Mouse (Mus musculus): ENCODE data around the gene Otud5. TPM values are rescaled to one million over a fixed set of nuclear protein-coding genes. Genes with fewer than 3 reads are reported as not detected.
"Not testable (repeated sequence)": the region's sequence is repeated elsewhere in the genome, so short reads cannot be mapped to it uniquely, and the experiment has no call there.

Gene Otud5
- polyA plus RNA-seq, 1 experiment from 2014 or later: 31.1 TPM

DNA sequence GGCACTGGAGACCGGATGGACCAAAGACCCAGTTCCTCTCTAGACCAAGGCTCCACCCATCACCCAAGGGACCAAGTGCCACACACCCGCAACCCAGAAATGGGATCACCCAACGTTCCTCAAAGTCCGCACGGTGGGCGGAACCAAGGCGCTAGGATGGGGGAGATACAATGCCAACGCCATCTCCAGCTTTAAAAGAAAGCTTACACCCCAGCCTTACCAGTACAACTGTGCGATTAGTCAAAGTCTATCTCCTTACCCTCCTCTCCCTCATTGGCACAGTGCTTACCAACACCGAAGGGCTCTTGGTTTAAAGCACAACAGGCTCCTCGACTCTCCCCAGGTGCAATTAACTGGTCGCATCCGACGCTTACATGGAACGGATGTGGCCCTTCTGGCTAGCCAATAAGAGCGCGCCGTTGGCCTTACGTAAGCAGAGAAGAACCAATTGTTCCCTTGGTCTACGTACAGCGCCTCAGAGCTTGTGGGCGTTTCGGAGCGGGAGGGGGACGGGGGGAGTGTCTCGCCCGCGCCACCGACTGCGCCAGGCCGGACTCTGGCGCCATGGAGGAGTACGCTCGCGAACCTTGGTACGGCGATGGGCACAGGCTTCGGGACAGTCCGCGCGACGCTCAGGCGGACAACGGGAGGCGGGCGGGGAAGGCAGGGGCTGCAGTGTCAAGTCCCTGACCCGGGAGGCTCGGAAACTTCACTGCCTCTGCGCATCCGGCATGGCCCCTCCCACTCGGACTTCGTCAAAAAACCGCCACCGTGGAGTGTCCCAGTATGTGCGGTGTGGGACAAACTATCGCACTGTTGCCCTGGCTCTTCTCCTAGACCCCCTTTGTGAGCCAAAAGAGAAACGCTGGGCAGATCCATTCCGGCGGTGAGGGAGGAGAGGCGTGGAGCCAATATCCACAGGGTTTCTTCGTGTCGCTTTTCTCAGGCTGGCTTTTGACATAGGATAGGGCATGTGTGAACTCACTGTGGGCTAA is 58.0 kb downstream of the Otud5 start, which contains the start of the genes Pqbp1 and Timm17b:
Gene Pqbp1 (minus strand): TSS at position 390 of the 995 bp plus-strand sequence.
Gene Timm17b (plus strand): TSS at position 478 of the 995 bp plus-strand sequence.
- Histone ChIP-seq H3K9me3 (ENCODE audit: control insufficient read depth, low read length) (no peaks in the 10 kb centered on the region), H3K4me3 (ENCODE audit: low read depth, low read length) (peak within 1 kb of the TSS; percentile 56)
- WGBS: 20% methylated on average over 53 of the region's 62 CpGs

DNA sequence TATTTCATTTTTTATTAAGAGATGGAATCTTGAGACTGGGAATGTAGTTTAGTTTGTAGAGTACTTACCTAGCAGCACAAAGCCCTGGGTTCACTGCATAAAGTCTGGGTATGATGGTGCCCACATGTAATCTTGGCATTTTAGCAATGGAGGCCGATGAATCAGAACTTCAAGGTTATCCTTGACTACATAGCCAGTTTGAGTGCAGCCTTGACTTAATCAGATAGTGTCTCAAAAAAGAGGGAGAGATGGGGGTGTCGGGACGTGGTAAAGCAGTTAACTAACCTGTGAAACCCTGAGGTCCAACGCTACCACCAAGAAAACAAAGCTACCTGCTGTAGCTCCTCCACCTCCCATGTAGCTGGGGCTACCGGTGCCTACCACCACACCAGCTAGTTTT is 63.3 kb downstream of the Otud5 start:
- DNase-seq (ENCODE audit: low spot score) (no peak), ATAC-seq (ENCODE audit: low read depth) (no peak)
- Histone ChIP-seq H3K4me2 (ENCODE audit: low read depth, low read length) (no peak overlapping the region), H3K4me1 (ENCODE audit: control insufficient read depth, insufficient read depth, low read length) (no peaks in the 10 kb centered on the region), H3K9me3 (ENCODE audit: control insufficient read depth, low read length) (no peaks in the 10 kb centered on the region), H3K27me3 (replicated peaks; ENCODE audit: control insufficient read depth, insufficient read depth, low read length) (no peaks in the 10 kb centered on the region), H3K9ac (ENCODE audit: low read depth, low read length) (no peak overlapping the region), H3K27ac (replicated peaks; ENCODE audit: low read depth, low read length) (no peak overlapping the region), H3K36me3 (ENCODE audit: control insufficient read depth, insufficient read depth, low read length) (peaks cover 5% of the 10 kb centered on the region; the same call in 1 of the 2 replicates), H3K4me3 (ENCODE audit: low read depth, low read length) (no peak overlapping the region)
- WGBS: 90% methylated on average over 5 of the region's 5 CpGs

More for the DNA sequence above, 58.0 kb downstream of the Otud5 start, which contains the start of the genes Pqbp1 and Timm17b:
- peak within 1 kb of the TSS; percentile 79 for H3K27ac ChIP-seq (replicated peaks; ENCODE audit: low read depth, low read length)
- peak within 1 kb of the TSS; percentile 72 for H3K9ac ChIP-seq (ENCODE audit: low read depth, low read length)
- H3K27me3 ChIP-seq (replicated peaks; ENCODE audit: control insufficient read depth, insufficient read depth, low read length): no peaks in the 10 kb centered on the region
- H3K36me3 ChIP-seq (ENCODE audit: control insufficient read depth, insufficient read depth, low read length): peaks cover 9% of the 10 kb centered on the region
- no peaks in the 10 kb centered on the region for H3K4me1 ChIP-seq (ENCODE audit: control insufficient read depth, insufficient read depth, low read length)
- DNase-seq (ENCODE audit: low spot score): peak; percentile 98
- peak; percentile 99 for ATAC-seq (ENCODE audit: low read depth)
- H3K4me2 ChIP-seq (ENCODE audit: low read depth, low read length): peak within 1 kb of the TSS; percentile 57

DNA sequence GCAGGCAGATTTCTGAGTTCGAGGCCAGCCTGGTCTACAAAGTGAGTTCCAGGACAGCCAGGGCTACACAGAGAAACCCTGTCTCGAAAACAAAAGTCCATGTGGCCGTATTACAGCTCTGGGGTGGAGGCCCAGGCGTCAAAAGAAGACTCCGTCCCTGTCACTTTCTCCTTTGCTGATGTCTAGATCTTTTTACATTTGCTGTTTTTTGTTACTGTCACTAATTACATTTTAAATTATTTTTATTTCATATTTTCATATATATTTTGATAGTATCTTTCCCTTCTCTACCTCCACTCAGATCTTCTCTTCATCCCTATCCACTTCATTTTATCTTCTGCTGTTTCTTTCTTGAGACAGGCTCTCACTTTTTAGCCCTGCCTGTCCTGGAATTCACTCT is 66.6 kb downstream of the Otud5 start, which contains the start of gene Gm10491:
Gene Gm10491 (minus strand): TSS at position 101 of the 400 bp plus-strand sequence.
- Histone ChIP-seq H3K27ac (replicated peaks; ENCODE audit: low read depth, low read length) (no peak within 1 kb of the TSS), H3K4me1 (ENCODE audit: control insufficient read depth, insufficient read depth, low read length) (no peaks in the 10 kb centered on the region), H3K4me3 (ENCODE audit: low read depth, low read length) (no peak within 1 kb of the TSS), H3K9me3 (ENCODE audit: control insufficient read depth, low read length) (no peaks in the 10 kb centered on the region), H3K9ac (ENCODE audit: low read depth, low read length) (no peak within 1 kb of the TSS), H3K36me3 (ENCODE audit: control insufficient read depth, insufficient read depth, low read length) (peaks cover 5% of the 10 kb centered on the region; the same call in 1 of the 2 replicates), H3K27me3 (replicated peaks; ENCODE audit: control insufficient read depth, insufficient read depth, low read length) (no peaks in the 10 kb centered on the region), H3K4me2 (ENCODE audit: low read depth, low read length) (no peak within 1 kb of the TSS)
- WGBS: 89% methylated on average over 5 of the region's 5 CpGs
- ATAC-seq (ENCODE audit: low read depth) (no peak), DNase-seq (ENCODE audit: low spot score) (no peak)

DNA sequence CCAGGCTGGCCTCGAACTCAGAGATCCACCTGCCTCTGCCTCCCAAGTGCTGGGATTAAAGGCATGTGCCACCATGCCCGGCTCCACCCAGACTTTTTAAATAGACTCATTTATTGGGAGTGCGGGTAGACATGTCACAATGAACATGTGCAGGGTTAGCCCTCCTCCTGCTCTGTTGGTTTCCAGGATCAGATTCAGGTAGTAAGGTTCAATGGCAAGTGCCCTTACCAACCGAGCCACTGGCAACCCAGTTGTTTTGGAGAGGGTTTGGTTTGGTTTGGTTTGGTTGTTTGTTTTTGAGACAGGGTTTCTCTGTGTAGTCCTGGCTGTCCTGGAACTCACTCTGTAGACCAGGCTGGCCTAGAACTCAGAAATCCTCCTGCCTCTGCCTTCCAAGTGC is 68.1 kb downstream of the Otud5 start, which contains the start of gene Gm10490:
Gene Gm10490 (plus strand): TSS at position 301 of the 400 bp plus-strand sequence.
- H3K4me2 ChIP-seq (ENCODE audit: low read depth, low read length); ATAC-seq (ENCODE audit: low read depth); DNase-seq (ENCODE audit: low spot score); H3K27ac ChIP-seq (replicated peaks; ENCODE audit: low read depth, low read length); H3K27me3 ChIP-seq (replicated peaks; ENCODE audit: control insufficient read depth, insufficient read depth, low read length); H3K4me3 ChIP-seq (ENCODE audit: low read depth, low read length); H3K9ac ChIP-seq (ENCODE audit: low read depth, low read length); H3K9me3 ChIP-seq (ENCODE audit: control insufficient read depth, low read length); H3K4me1 ChIP-seq (ENCODE audit: control insufficient read depth, insufficient read depth, low read length); H3K36me3 ChIP-seq (ENCODE audit: control insufficient read depth, insufficient read depth, low read length): not testable (repeated sequence)
- 88% methylated on average over 4 of the region's 4 CpGs for WGBS

GRCm38 (mm10) chrX:7910473-7910872 is 69.3 kb downstream of the Otud5 start:
- WGBS: 55% methylated on average over 6 of the region's 6 CpGs
- Histone ChIP-seq H3K27me3 (replicated peaks; ENCODE audit: control insufficient read depth, insufficient read depth, low read length) (no peaks in the 10 kb centered on the region), H3K36me3 (ENCODE audit: control insufficient read depth, insufficient read depth, low read length) (peaks cover 5% of the 10 kb centered on the region; the same call in 1 of the 2 replicates), H3K27ac (replicated peaks; ENCODE audit: low read depth, low read length) (no peak overlapping the region), H3K4me1 (ENCODE audit: control insufficient read depth, insufficient read depth, low read length) (no peaks in the 10 kb centered on the region), H3K9ac (ENCODE audit: low read depth, low read length) (no peak overlapping the region), H3K4me3 (ENCODE audit: low read depth, low read length) (no peak overlapping the region), H3K9me3 (ENCODE audit: control insufficient read depth, low read length) (no peaks in the 10 kb centered on the region), H3K4me2 (ENCODE audit: low read depth, low read length) (no peak overlapping the region)
- DNase-seq (ENCODE audit: low spot score) (no peak), ATAC-seq (ENCODE audit: low read depth) (no peak)

DNA sequence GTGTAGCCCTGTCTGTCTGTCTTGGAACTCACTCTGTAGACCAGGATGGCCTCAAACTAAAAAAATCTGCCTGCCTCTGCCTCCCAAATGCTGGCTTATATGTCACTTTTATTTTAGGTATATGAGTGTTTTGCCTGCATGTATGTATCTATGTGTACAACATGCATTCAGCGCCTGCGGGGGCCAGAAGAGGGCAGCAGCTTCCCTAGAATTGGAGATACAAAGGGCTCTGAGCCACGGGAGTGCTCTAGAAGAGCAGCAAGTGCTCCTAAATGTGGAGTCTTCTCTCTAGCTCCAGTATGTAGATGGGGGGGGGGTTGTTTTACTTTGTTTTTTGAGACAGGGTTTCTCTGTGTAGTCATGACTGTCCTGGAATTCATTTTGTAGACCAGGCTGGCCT is 74.5 kb downstream of the Otud5 start:
- not testable (repeated sequence) for H3K36me3 ChIP-seq (ENCODE audit: control insufficient read depth, insufficient read depth, low read length); H3K9ac ChIP-seq (ENCODE audit: low read depth, low read length); H3K27ac ChIP-seq (replicated peaks; ENCODE audit: low read depth, low read length); ATAC-seq (ENCODE audit: low read depth); DNase-seq (ENCODE audit: low spot score); H3K4me1 ChIP-seq (ENCODE audit: control insufficient read depth, insufficient read depth, low read length); H3K9me3 ChIP-seq (ENCODE audit: control insufficient read depth, low read length); H3K4me3 ChIP-seq (ENCODE audit: low read depth, low read length); H3K4me2 ChIP-seq (ENCODE audit: low read depth, low read length)
- 30% methylated on average over 3 of the region's 3 CpGs for WGBS
- peaks cover 15% of the 10 kb centered on the region for H3K27me3 ChIP-seq (replicated peaks; ENCODE audit: control insufficient read depth, insufficient read depth, low read length)

- not testable (repeated sequence) for H3K4me2 ChIP-seq (ENCODE audit: low read depth, low read length); H3K36me3 ChIP-seq (ENCODE audit: control insufficient read depth, insufficient read depth, low read length); H3K4me3 ChIP-seq (ENCODE audit: low read depth, low read length); DNase-seq (ENCODE audit: low spot score); H3K9me3 ChIP-seq (ENCODE audit: control insufficient read depth, low read length); H3K9ac ChIP-seq (ENCODE audit: low read depth, low read length); ATAC-seq (ENCODE audit: low read depth); H3K27ac ChIP-seq (replicated peaks; ENCODE audit: low read depth, low read length); H3K4me1 ChIP-seq (ENCODE audit: control insufficient read depth, insufficient read depth, low read length)
- 67% methylated on average over 6 of the region's 6 CpGs for WGBS
- peaks cover 38% of the 10 kb centered on the region for H3K27me3 ChIP-seq (replicated peaks; ENCODE audit: control insufficient read depth, insufficient read depth, low read length)
Observed at GRCm38 (mm10) chrX:7917960-7918359, 76.8 kb downstream of the Otud5 start.

- Histone ChIP-seq H3K4me1 (ENCODE audit: control insufficient read depth, insufficient read depth, low read length) (no peaks in the 10 kb centered on the region), H3K9ac (ENCODE audit: low read depth, low read length) (no peak within 1 kb of the TSS), H3K27ac (replicated peaks; ENCODE audit: low read depth, low read length) (no peak within 1 kb of the TSS), H3K4me2 (ENCODE audit: low read depth, low read length) (peak within 1 kb of the TSS; percentile 45), H3K36me3 (ENCODE audit: control insufficient read depth, insufficient read depth, low read length) (no peaks in the 10 kb centered on the region), H3K27me3 (replicated peaks; ENCODE audit: control insufficient read depth, insufficient read depth, low read length) (peaks cover 52% of the 10 kb centered on the region), H3K4me3 (ENCODE audit: low read depth, low read length) (peak within 1 kb of the TSS; percentile 16), H3K9me3 (ENCODE audit: control insufficient read depth, low read length) (no peaks in the 10 kb centered on the region)
- DNase-seq (ENCODE audit: low spot score) (peak; percentile 17), ATAC-seq (ENCODE audit: low read depth) (peak; percentile 84; the same call in 1 of the 2 replicates)
- WGBS: 24% methylated on average over 16 of the region's 40 CpGs
Observed at GRCm38 (mm10) chrX:7919601-7920383, 78.6 kb downstream of the Otud5 start, which contains the start of gene Pcsk1n. TSS of gene Pcsk1n (plus strand) at chrX:7919822.

All from embryonic facial prominence, embryonic 14.5 days (tissue).